Mouse (Mus musculus) kidney, postnatal 10 days (tissue): ENCODE data around the gene Gm42669.
A peak's percentile ranks its signal among the peaks of the same experiment; 100 is the strongest.

Source experiments
- DNase-seq: peaks from one replicate; pipeline ENCODE4 v3.0.0; 2021; ENCODE audit warnings: mixed read lengths

Gm42669 gene

GRCm38 (mm10) chr5:107521897-107522296 lies 14.5 kb downstream of the Gm42669 start:
- DNase-seq = peak; percentile 45

GRCm38 (mm10) chr5:107524281-107524680 lies 16.9 kb downstream of the Gm42669 start:
- no peak for DNase-seq

DNA sequence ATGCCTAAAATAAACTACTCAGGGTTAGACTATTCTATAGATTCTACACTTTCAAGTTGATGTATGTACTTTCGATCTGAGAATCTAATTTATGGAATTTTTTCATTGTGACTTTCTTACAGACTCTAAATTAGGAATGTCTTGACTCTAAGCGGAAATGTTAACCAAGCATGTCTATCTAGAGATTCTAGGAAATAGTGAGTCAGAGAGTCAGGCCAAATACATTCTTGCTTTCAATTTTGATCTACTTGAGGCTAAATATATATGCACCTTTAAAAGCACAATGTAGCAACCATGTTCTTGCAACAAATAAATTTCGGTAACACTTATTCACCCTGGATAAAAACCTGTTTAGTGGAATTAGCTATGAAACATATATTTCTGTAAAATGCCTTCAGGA lies 21.4 kb downstream of the Gm42669 start:
- DNase-seq = no peak

- no peak for DNase-seq
Measured at GRCm38 (mm10) chr5:107533590-107533989, 26.2 kb downstream of the Gm42669 start.

- DNase-seq = no peak
Measured at GRCm38 (mm10) chr5:107534581-107534980, 27.2 kb downstream of the Gm42669 start, which contains the start of gene 1700028K03Rik. Gene 1700028K03Rik, plus strand, starts transcription at chr5:107534709.

GRCm38 (mm10) chr5:107541696-107542095 lies 34.3 kb downstream of the Gm42669 start:
- no peak for DNase-seq

DNA sequence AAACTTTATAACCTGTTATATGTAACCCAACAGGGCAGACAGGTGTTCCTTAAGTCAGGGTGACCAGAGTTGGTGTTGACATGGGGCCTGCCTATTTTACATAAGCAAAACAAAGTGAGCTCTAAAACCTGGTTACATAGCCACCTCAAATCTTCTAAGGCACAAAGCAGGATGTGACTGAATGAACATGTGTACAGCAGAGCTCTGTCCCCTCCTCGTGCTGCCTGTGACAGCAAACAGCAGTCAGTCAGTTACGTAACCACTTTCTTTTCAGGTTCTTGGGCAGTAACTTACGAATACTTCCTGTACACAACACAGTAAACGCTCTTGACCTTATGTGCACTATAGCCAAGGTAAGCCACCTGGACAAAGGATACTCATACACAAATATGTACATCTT lies 38.5 kb downstream of the Gm42669 start:
- DNase-seq = no peak

- no peak for DNase-seq
Measured at GRCm38 (mm10) chr5:107547955-107548354, 40.5 kb downstream of the Gm42669 start.

DNA sequence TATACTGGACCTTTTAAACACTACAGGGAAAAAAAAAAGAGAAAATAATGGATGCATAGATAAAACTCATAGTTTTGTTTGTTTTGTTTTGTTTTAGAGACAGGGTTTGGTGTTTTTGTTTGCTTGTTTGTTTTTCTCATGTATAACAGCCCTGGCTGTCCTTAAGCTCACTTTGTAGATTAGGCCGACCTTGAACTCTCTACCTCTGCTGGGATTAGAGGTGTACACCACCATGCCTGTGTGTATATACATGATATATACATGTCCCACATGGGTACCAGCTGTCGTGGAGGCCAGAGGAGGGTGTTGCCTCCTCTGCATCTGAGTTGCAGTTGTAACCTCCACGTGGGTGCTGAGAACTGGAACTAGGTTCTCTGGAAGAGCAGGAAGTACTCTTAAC lies 41.0 kb downstream of the Gm42669 start:
- DNase-seq = no peak

GRCm38 (mm10) chr5:107554336-107554735 lies 46.9 kb downstream of the Gm42669 start:
- DNase-seq = no peak

GRCm38 (mm10) chr5:107556969-107557368 lies 49.5 kb downstream of the Gm42669 start:
- DNase-seq = no peak

- no peak for DNase-seq
Measured at GRCm38 (mm10) chr5:107569148-107569547, 61.7 kb downstream of the Gm42669 start.

GRCm38 (mm10) chr5:107597301-107598077 lies 90.1 kb downstream of the Gm42669 start, which contains the start of the genes Rpap2 and Glmn:
Gene Rpap2, plus strand, starts transcription at chr5:107597373.
Gene Glmn, minus strand, starts transcription at chr5:107597888.
- peak; percentile 92 for DNase-seq

- DNase-seq = no peak
Measured at GRCm38 (mm10) chr5:107598380-107598779, 91.0 kb downstream of the Gm42669 start.

GRCm38 (mm10) chr5:107611224-107611623 lies 103.8 kb downstream of the Gm42669 start:
- DNase-seq = peak; percentile 70

DNA sequence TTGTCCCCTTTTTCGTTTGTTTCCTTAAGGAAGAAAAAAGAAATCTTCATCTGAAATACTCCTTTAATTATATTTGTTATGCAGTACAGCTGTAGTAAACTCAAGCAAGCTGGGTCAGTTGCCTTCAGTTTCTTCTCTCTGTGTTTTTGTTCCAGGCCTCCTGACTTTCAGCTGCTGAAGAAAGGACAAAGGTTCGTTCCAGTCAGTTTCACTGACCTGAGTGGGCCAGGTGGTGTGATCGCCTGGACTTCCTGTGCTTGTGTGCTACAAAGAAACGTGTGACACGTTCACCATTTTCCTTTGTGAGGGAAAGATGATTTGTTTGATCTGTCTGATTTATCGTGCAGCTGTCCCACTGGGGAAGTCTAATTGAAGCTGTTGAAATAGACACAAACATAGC lies 110.6 kb downstream of the Gm42669 start:
- no peak for DNase-seq

GRCm38 (mm10) chr5:107621327-107621726 lies 113.9 kb downstream of the Gm42669 start:
- DNase-seq = no peak
